Mouse (Mus musculus) adrenal gland, postnatal 14 days (tissue): Measurements from ENCODE around the gene Ap3b2. TPM values are rescaled to one million over a fixed set of nuclear protein-coding genes. Genes with fewer than 3 reads are reported as not detected.

Experiments used
- DNase-seq: peaks from one replicate; pipeline ENCODE4 v3.0.0; 2021; ENCODE audit warnings: mixed read lengths
- total RNA-seq: library from RNA; stranded (reverse); gene quantifications from 2 replicates; pipeline ENCODE4 v1.2.3, GENCODE M21; 2021

The Ap3b2 gene
- total RNA-seq, 1 experiment from 2014 or later = 8.8 TPM

- DNase-seq = no peak
These were observed 16.9 kb downstream of the Ap3b2 start for GRCm38 (mm10) chr7:81476833-81477232.

- DNase-seq = no peak
These were observed 18.5 kb downstream of the Ap3b2 start for GRCm38 (mm10) chr7:81475221-81475620.

GRCm38 (mm10) chr7:81464906-81465450 is 28.7 kb downstream of the Ap3b2 start:
- DNase-seq = no peak

- DNase-seq = peak; percentile 50
These were observed 29.6 kb downstream of the Ap3b2 start for GRCm38 (mm10) chr7:81464116-81464515.

- DNase-seq = no peak
These were observed 30.9 kb downstream of the Ap3b2 start for GRCm38 (mm10) chr7:81462815-81463214.

- peak; percentile 85 for DNase-seq
These were observed 38.5 kb downstream of the Ap3b2 start, which contains the start of gene Cpeb1 for GRCm38 (mm10) chr7:81455155-81455651. TSS of gene Cpeb1 (minus strand) at chr7:81455465.

GRCm38 (mm10) chr7:81454331-81455039 is 39.2 kb downstream of the Ap3b2 start:
- DNase-seq = peak; percentile 79

GRCm38 (mm10) chr7:81453443-81454274 is 40.1 kb downstream of the Ap3b2 start:
- DNase-seq = peak; percentile 69

- peak; percentile 71 for DNase-seq
These were observed 40.7 kb downstream of the Ap3b2 start for GRCm38 (mm10) chr7:81452971-81453441.

Other genes with a start within 250 kb of the Ap3b2 start
- 1,182 and 1,388 TPM in 2 replicates for gene Rps17, start 148.7 kb downstream of the Ap3b2 start, total RNA-seq
- 13.1 and 17.1 TPM in 2 replicates for gene Cpeb1, start 38.5 kb downstream of the Ap3b2 start, total RNA-seq
- gene BC048679, start 4.4 kb upstream of the Ap3b2 start, total RNA-seq = not detected in 2 replicates
- 1.3 and 2.0 TPM in 2 replicates for gene Fsd2, start 73.0 kb upstream of the Ap3b2 start, total RNA-seq
- gene Whamm, start 77.3 kb upstream of the Ap3b2 start, total RNA-seq = 16.1 and 18.3 TPM in 2 replicates
- 2.5 and 3.8 TPM in 2 replicates for gene Homer2, start 213.6 kb upstream of the Ap3b2 start, total RNA-seq